Mouse (Mus musculus) ES-E14 (cell line): ENCODE measurements around the gene Atpaf1. TPM values are rescaled to one million over a fixed set of nuclear protein-coding genes. Genes with fewer than 3 reads are reported as not detected.

Experiments
- DNase-seq: peaks from one replicate; pipeline ENCODE4 v3.0.0-alpha.2; 2013; ENCODE audit warnings: low read depth, low spot score
- H3K27ac ChIP-seq: 2 replicates; pipeline ENCODE4 v1.5.1; 2012; ENCODE audit warnings: low read depth, mild to moderate bottlenecking, low read length, moderate library complexity, mixed read lengths; ENCODE audit not compliant: poor library complexity, insufficient read depth, severe bottlenecking
- H3K36me3 ChIP-seq: 2 replicates; pipeline ENCODE4 v1.6.1; 2012; ENCODE audit warnings: mild to moderate bottlenecking, low read length, moderate library complexity, mixed read lengths; ENCODE audit not compliant: control insufficient read depth, poor library complexity, insufficient read depth, severe bottlenecking
- H3K4me1 ChIP-seq, 2 experiments: fragments of 150-350 bp in 1 of 2; sonication (generic) in 1 of 2; 2 replicates each; pipeline ENCODE4 v1.6.1; 2012; ENCODE audit warnings: low read length in 2 of 2, mild to moderate bottlenecking in 1 of 2, mixed read lengths in 1 of 2; ENCODE audit not compliant: control insufficient read depth in 2 of 2, insufficient read depth in 2 of 2, poor library complexity in 1 of 2
- H3K4me3 ChIP-seq, 2 experiments: fragments of 150-350 bp in 1 of 2; sonication (generic) in 1 of 2; 2 replicates each; pipeline ENCODE4 v1.5.1; 2012; ENCODE audit warnings: low read length in 2 of 2, low read depth in 1 of 2, mild to moderate bottlenecking in 1 of 2, mixed read lengths in 1 of 2; ENCODE audit not compliant: insufficient read depth in 1 of 2, poor library complexity in 1 of 2, severe bottlenecking in 1 of 2
- H3K9ac ChIP-seq: 2 replicates; pipeline ENCODE4 v1.6.1; 2012; ENCODE audit warnings: low read depth, mild to moderate bottlenecking, low read length, mixed read lengths; ENCODE audit not compliant: poor library complexity, insufficient read depth, severe bottlenecking
- H3K9me3 ChIP-seq: fragments of 150-350 bp; sonication (generic); 2 replicates; pipeline ENCODE4 v1.6.1; 2012; ENCODE audit warnings: low read depth, mild to moderate bottlenecking, low read length; ENCODE audit not compliant: control insufficient read depth, insufficient read depth
- CHD2 ChIP-seq: IDR thresholded peaks from 2 replicates; pipeline ENCODE4 v1.6.1; 2014; ENCODE audit warnings: mild to moderate bottlenecking, low read depth, low read length, inconsistent platforms
- HCFC1 ChIP-seq: IDR thresholded peaks from 2 replicates; pipeline ENCODE4 v1.6.1; 2012; ENCODE audit warnings: low read length, inconsistent platforms, borderline replicate concordance; ENCODE audit not compliant: insufficient read depth
- MAFK ChIP-seq: IDR thresholded peaks from 2 replicates; pipeline ENCODE4 v1.6.1; 2014; ENCODE audit warnings: mild to moderate bottlenecking, low read depth, low read length, inconsistent platforms; ENCODE audit not compliant: insufficient read depth
- ZC3H11A ChIP-seq: IDR thresholded peaks from 2 replicates; pipeline ENCODE4 v1.6.1; 2012; ENCODE audit warnings: low read depth, mild to moderate bottlenecking, inconsistent platforms, low read length, borderline replicate concordance
- ZNF384 ChIP-seq: IDR thresholded peaks from 2 replicates; pipeline ENCODE4 v1.6.1; 2012; ENCODE audit warnings: low read depth, low read length, inconsistent platforms
- in situ Hi-C, 2 experiments: fragments of 600-800 bp; cut with MboI; formaldehyde crosslinking; loops; one replicate each; pipeline ENCODE4 v1.15.1; 2025; ENCODE audit warnings: low sequenced_read_pairs in 2 of 2, inconsistent platforms in 1 of 2; ENCODE audit not compliant: unreplicated experiment in 2 of 2
- total RNA-seq: library from RNA; depleted of rRNA; stranded (reverse); fragments of 300-350 nt; gene quantifications from 2 replicates; pipeline ENCODE4 v1.2.3, GENCODE M21; 2012

The Atpaf1 gene
- total RNA-seq, 1 experiment = 22.1 TPM

GRCm38 (mm10) chr4:115799981-115800380, 15.4 kb downstream of the Atpaf1 start:
- H3K27ac ChIP-seq = no peak overlapping the region
- TF ChIP-seq ZNF384 (no peak), MAFK (no peak), ZC3H11A (no peak), HCFC1 (no peak), CHD2 (no peak)
- no peak overlapping the region for H3K9ac ChIP-seq
- no peak for DNase-seq
- H3K4me1 ChIP-seq = no peaks in the 10 kb centered on the region
- no peak overlapping the region for H3K4me3 ChIP-seq
- in situ Hi-C loops = no loop called here
- no peaks in the 10 kb centered on the region for H3K9me3 ChIP-seq
- peaks cover 6% of the 10 kb centered on the region for H3K36me3 ChIP-seq

GRCm38 (mm10) chr4:115812326-115812725, 27.7 kb downstream of the Atpaf1 start:
- H3K4me3 ChIP-seq = no peak overlapping the region
- no peak for DNase-seq
- no peak overlapping the region for H3K9ac ChIP-seq
- peaks cover 2 to 7% of the 10 kb centered on the region in 2 experiments; a peak in 2 of 4 replicates for H3K4me1 ChIP-seq
- TF ChIP-seq CHD2 (no peak), ZC3H11A (no peak), HCFC1 (no peak), MAFK (no peak), ZNF384 (no peak)
- H3K9me3 ChIP-seq = no peaks in the 10 kb centered on the region
- in situ Hi-C loops = no loop called here
- H3K27ac ChIP-seq = no peak overlapping the region
- H3K36me3 ChIP-seq = peaks cover 3% of the 10 kb centered on the region; the same call in 1 of the 2 replicates

- in situ Hi-C loops = no loop called here
- Histone ChIP-seq H3K36me3 (peaks cover 5% of the 10 kb centered on the region; the same call in 1 of the 2 replicates), H3K9me3 (no peaks in the 10 kb centered on the region), H3K9ac (no peak overlapping the region), H3K4me1 (peaks cover 4 to 7% of the 10 kb centered on the region in 2 experiments; a peak in 3 of 4 replicates), H3K27ac (no peak overlapping the region), H3K4me3 (no peak overlapping the region)
- TF ChIP-seq MAFK = no peak
- TF ChIP-seq HCFC1 = no peak
- no peak for TF ChIP-seq ZNF384
- no peak for TF ChIP-seq ZC3H11A
- TF ChIP-seq CHD2 = no peak
- no peak for DNase-seq
Observed at GRCm38 (mm10) chr4:115815606-115816005, 31.0 kb downstream of the Atpaf1 start.

GRCm38 (mm10) chr4:115820199-115820598, 35.6 kb downstream of the Atpaf1 start:
- TF ChIP-seq ZC3H11A (no peak), HCFC1 (no peak), CHD2 (no peak), MAFK (no peak), ZNF384 (no peak)
- Histone ChIP-seq H3K9me3 (no peaks in the 10 kb centered on the region), H3K9ac (no peak overlapping the region), H3K27ac (no peak overlapping the region), H3K4me1 (peaks cover 0 to 3% of the 10 kb centered on the region in 2 experiments; a peak in 1 of 4 replicates), H3K4me3 (no peak overlapping the region), H3K36me3 (peaks cover 5% of the 10 kb centered on the region; the same call in 1 of the 2 replicates)
- in situ Hi-C loops = no loop called here
- DNase-seq = no peak

- Histone ChIP-seq H3K9ac (no peak overlapping the region), H3K4me3 (no peak overlapping the region), H3K27ac (no peak overlapping the region), H3K4me1 (peaks cover 0 to 3% of the 10 kb centered on the region in 2 experiments; a peak in 1 of 4 replicates), H3K36me3 (peaks cover 2% of the 10 kb centered on the region; the same call in 1 of the 2 replicates), H3K9me3 (no peaks in the 10 kb centered on the region)
- DNase-seq = no peak
- TF ChIP-seq ZNF384 (no peak), ZC3H11A (no peak)
- in situ Hi-C loops = no loop called here
Observed at GRCm38 (mm10) chr4:115820944-115821343, 36.3 kb downstream of the Atpaf1 start.
